Mouse (Mus musculus): ENCODE results near the gene Vamp1. TPM values are rescaled to one million over a fixed set of nuclear protein-coding genes. Genes with fewer than 3 reads are reported as not detected.

Vamp1 gene
- total and polyA plus RNA-seq, 2 experiments: 2.0 to 5.5 TPM

GRCm38 (mm10) chr6:125190816-125191215 is 24.5 kb upstream of the Vamp1 start:
- no peaks in the 10 kb centered on the region for H3K27me3 ChIP-seq (ENCODE audit: control insufficient read depth, insufficient read depth, low read length)
- TF ChIP-seq POLR2A (IDR thresholded peaks at IDR 0.05; ENCODE audit: extremely low read depth, insufficient read depth, low read length) (no peak), CTCF (IDR thresholded peaks at IDR 0.05; ENCODE audit: low read depth, low read length) (no peak)
- no peak overlapping the region for H3K9ac ChIP-seq (ENCODE audit: low read depth, low read length)
- H3K4me1 ChIP-seq (ENCODE audit: control insufficient read depth, insufficient read depth, low read length): peaks cover 2% of the 10 kb centered on the region
- no peak overlapping the region for H3K27ac ChIP-seq (replicated peaks; ENCODE audit: insufficient read depth, low read depth, low read length)
- no peak overlapping the region for H3K4me3 ChIP-seq (ENCODE audit: insufficient read depth, low read depth, low read length)
- H3K36me3 ChIP-seq (ENCODE audit: control insufficient read depth, insufficient read depth, low read length): peaks cover 13% of the 10 kb centered on the region; the same call in 1 of the 2 replicates
- no peaks in the 10 kb centered on the region for H3K79me2 ChIP-seq (ENCODE audit: control insufficient read depth, insufficient read depth, low read length)
- no peak for DNase-seq (ENCODE audit: extremely low read depth, low read depth, low spot score)

- under 1% methylated on average over 54 of the region's 54 CpGs for WGBS
- no peaks in the 10 kb centered on the region for H3K79me2 ChIP-seq (ENCODE audit: control insufficient read depth, insufficient read depth, low read length)
- peaks cover 13% of the 10 kb centered on the region; the same call in 1 of the 2 replicates for H3K36me3 ChIP-seq (ENCODE audit: control insufficient read depth, insufficient read depth, low read length)
- H3K27me3 ChIP-seq (ENCODE audit: control insufficient read depth, insufficient read depth, low read length): no peaks in the 10 kb centered on the region
- H3K4me1 ChIP-seq (ENCODE audit: control insufficient read depth, insufficient read depth, low read length): peaks cover 2% of the 10 kb centered on the region
- peak; percentile 43; the same call in 1 of the 2 replicates for TF ChIP-seq POLR2A (IDR thresholded peaks at IDR 0.05; ENCODE audit: extremely low read depth, insufficient read depth, low read length)
- no peak for TF ChIP-seq CTCF (IDR thresholded peaks at IDR 0.05; ENCODE audit: low read depth, low read length)
- peak; percentile 87 for DNase-seq (ENCODE audit: extremely low read depth, low read depth, low spot score)
- H3K9ac ChIP-seq (ENCODE audit: low read depth, low read length): peak within 1 kb of the TSS; percentile 85
- peak within 1 kb of the TSS; percentile 86 for H3K27ac ChIP-seq (replicated peaks; ENCODE audit: insufficient read depth, low read depth, low read length)
- H3K4me3 ChIP-seq (ENCODE audit: insufficient read depth, low read depth, low read length): peak within 1 kb of the TSS; percentile 65
Measured at GRCm38 (mm10) chr6:125191332-125192015, 23.9 kb upstream of the Vamp1 start, which contains the start of the genes Ncapd2 and Mrpl51. Ncapd2 (minus strand) TSS chr6:125191701. Mrpl51 (plus strand) TSS chr6:125191801.

- Histone ChIP-seq H3K4me1 (ENCODE audit: control insufficient read depth, insufficient read depth, low read length) (peaks cover 2% of the 10 kb centered on the region), H3K4me3 (ENCODE audit: insufficient read depth, low read depth, low read length) (peak overlapping the region; percentile 65), H3K27ac (replicated peaks; ENCODE audit: insufficient read depth, low read depth, low read length) (peak overlapping the region; percentile 86), H3K9ac (ENCODE audit: low read depth, low read length) (peak overlapping the region; percentile 85), H3K27me3 (ENCODE audit: control insufficient read depth, insufficient read depth, low read length) (no peaks in the 10 kb centered on the region), H3K36me3 (ENCODE audit: control insufficient read depth, insufficient read depth, low read length) (peaks cover 13% of the 10 kb centered on the region; the same call in 1 of the 2 replicates), H3K79me2 (ENCODE audit: control insufficient read depth, insufficient read depth, low read length) (no peaks in the 10 kb centered on the region)
- TF ChIP-seq POLR2A (IDR thresholded peaks at IDR 0.05; ENCODE audit: extremely low read depth, insufficient read depth, low read length) (peak; percentile 49; the same call in 1 of the 2 replicates), CTCF (IDR thresholded peaks at IDR 0.05; ENCODE audit: low read depth, low read length) (no peak)
- peak; percentile 87 for DNase-seq (ENCODE audit: extremely low read depth, low read depth, low spot score)
- WGBS: under 1% methylated on average over 34 of the region's 34 CpGs
Measured at GRCm38 (mm10) chr6:125192016-125192714, 23.2 kb upstream of the Vamp1 start.

- no peak for TF ChIP-seq CTCF (IDR thresholded peaks at IDR 0.05; ENCODE audit: low read depth, low read length)
- no peak for TF ChIP-seq POLR2A (IDR thresholded peaks at IDR 0.05; ENCODE audit: extremely low read depth, insufficient read depth, low read length)
- Histone ChIP-seq H3K27ac (replicated peaks; ENCODE audit: insufficient read depth, low read depth, low read length) (peak overlapping the region; percentile 86; the same call in 1 of the 2 replicates), H3K36me3 (ENCODE audit: control insufficient read depth, insufficient read depth, low read length) (peaks cover 13% of the 10 kb centered on the region; the same call in 1 of the 2 replicates), H3K27me3 (ENCODE audit: control insufficient read depth, insufficient read depth, low read length) (no peaks in the 10 kb centered on the region), H3K79me2 (ENCODE audit: control insufficient read depth, insufficient read depth, low read length) (no peaks in the 10 kb centered on the region), H3K9ac (ENCODE audit: low read depth, low read length) (peak overlapping the region; percentile 85), H3K4me3 (ENCODE audit: insufficient read depth, low read depth, low read length) (peak overlapping the region; percentile 65), H3K4me1 (ENCODE audit: control insufficient read depth, insufficient read depth, low read length) (peaks cover 2% of the 10 kb centered on the region)
- DNase-seq (ENCODE audit: extremely low read depth, low read depth, low spot score): no peak
- WGBS: 32% methylated on average over 5 of the region's 5 CpGs
Measured at GRCm38 (mm10) chr6:125192841-125193240, 22.5 kb upstream of the Vamp1 start.

GRCm38 (mm10) chr6:125193390-125193789 is 22.0 kb upstream of the Vamp1 start:
- H3K4me3 ChIP-seq (ENCODE audit: insufficient read depth, low read depth, low read length): no peak overlapping the region
- no peak overlapping the region for H3K27ac ChIP-seq (replicated peaks; ENCODE audit: insufficient read depth, low read depth, low read length)
- no peak for DNase-seq (ENCODE audit: extremely low read depth, low read depth, low spot score)
- no peak overlapping the region for H3K9ac ChIP-seq (ENCODE audit: low read depth, low read length)
- H3K27me3 ChIP-seq (ENCODE audit: control insufficient read depth, insufficient read depth, low read length): no peaks in the 10 kb centered on the region
- H3K79me2 ChIP-seq (ENCODE audit: control insufficient read depth, insufficient read depth, low read length): no peaks in the 10 kb centered on the region
- H3K4me1 ChIP-seq (ENCODE audit: control insufficient read depth, insufficient read depth, low read length): peaks cover 2% of the 10 kb centered on the region
- WGBS: 61% methylated on average over 7 of the region's 7 CpGs
- H3K36me3 ChIP-seq (ENCODE audit: control insufficient read depth, insufficient read depth, low read length): peaks cover 13% of the 10 kb centered on the region; the same call in 1 of the 2 replicates
- TF ChIP-seq CTCF (IDR thresholded peaks at IDR 0.05; ENCODE audit: low read depth, low read length) (no peak), POLR2A (IDR thresholded peaks at IDR 0.05; ENCODE audit: extremely low read depth, insufficient read depth, low read length) (no peak)
